Mouse (Mus musculus) adrenal gland, postnatal 0 days (tissue): ENCODE results near the gene Efcab7. TPM values are rescaled to one million over a fixed set of nuclear protein-coding genes. Genes with fewer than 3 reads are reported as not detected.

ENCODE experiments used
- polyA plus RNA-seq: library from polyadenylated mRNA; unstranded; fragments of >200 nt; fragmentation: Nextera tagmentation; extraction: Ambion mirVana; gene quantifications from 2 replicates; pipeline ENCODE4 v1.2.1, GENCODE M21; 2015

Gene Efcab7
- polyA plus RNA-seq, result 19.4 and 26.3 TPM in 2 replicates

GRCm38 (mm10) chr4:99829094-99830073 is at the start of gene Efcab7:
Gene Efcab7, plus strand, starts transcription at chr4:99829198.

GRCm38 (mm10) chr4:99929149-99929612 is 100.2 kb downstream of the Efcab7 start, which contains the start of gene Pgm1:
Gene Pgm1, plus strand, starts transcription at chr4:99929414.

GRCm38 (mm10) chr4:99929613-99930517 is 100.9 kb downstream of the Efcab7 start, which contains the start of gene Itgb3bp:
Gene Itgb3bp, minus strand, starts transcription at chr4:99929813.

Other genes starting within 250 kb of the Efcab7 start
- 1.4 and 2.4 TPM in 2 replicates for gene Foxd3, start 172.9 kb upstream of the Efcab7 start, polyA plus RNA-seq
- 12.7 and 13.5 TPM in 2 replicates for gene Alg6, start 113.5 kb upstream of the Efcab7 start, polyA plus RNA-seq
- gene Pgm1, start 100.2 kb downstream of the Efcab7 start, polyA plus RNA-seq, result 46.6 and 67.8 TPM in 2 replicates
- gene Itgb3bp, start 100.6 kb downstream of the Efcab7 start, polyA plus RNA-seq, result 40.2 and 67.2 TPM in 2 replicates